Mouse (Mus musculus): Measurements from ENCODE around the gene Tcf7l2. TPM values are rescaled to one million over a fixed set of nuclear protein-coding genes. Genes with fewer than 3 reads are reported as not detected.
A peak's percentile ranks its signal among the peaks of the same experiment; 100 is the strongest.

Tcf7l2 gene
- total RNA-seq, 1 experiment = 3.0 TPM

DNA sequence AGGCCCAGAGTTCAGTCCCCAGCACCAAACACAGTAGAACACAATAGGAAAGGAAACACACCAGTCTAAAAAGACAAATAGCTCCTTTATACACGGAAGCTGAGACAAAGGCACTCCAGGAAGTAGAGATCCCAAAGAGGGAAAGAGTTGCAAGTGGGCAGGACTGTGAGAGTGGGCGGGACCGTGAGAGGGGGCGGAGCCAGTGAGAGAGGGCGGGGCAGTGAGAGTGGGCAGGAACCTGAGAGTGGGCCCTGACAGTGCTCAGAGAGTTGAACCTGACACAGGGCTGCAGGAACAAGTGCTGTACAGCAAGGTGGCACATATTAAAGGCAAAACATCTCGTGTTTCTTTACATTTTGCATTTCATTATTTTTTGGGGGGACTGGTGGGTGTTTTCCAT, 22.5 kb upstream of the Tcf7l2 start:
- H3K36me3 ChIP-seq (ENCODE audit: control insufficient read depth, insufficient read depth, low read length, poor library complexity, severe bottlenecking) = no peaks in the 10 kb centered on the region
- peak; percentile 80 for DNase-seq (ENCODE audit: low read depth, low spot score)
- H3K9me3 ChIP-seq (ENCODE audit: control insufficient read depth, insufficient read depth, low read depth, low read length) = no peaks in the 10 kb centered on the region
- no peak overlapping the region for H3K9ac ChIP-seq (ENCODE audit: insufficient read depth, low read depth, low read length, poor library complexity, severe bottlenecking)
- H3K27ac ChIP-seq (ENCODE audit: insufficient read depth, low read depth, low read length, poor library complexity, severe bottlenecking) = peak overlapping the region; percentile 27; the same call in 1 of the 2 replicates
- H3K4me1 ChIP-seq (ENCODE audit: control insufficient read depth in 2 of 2, insufficient read depth in 2 of 2, low read length in 2 of 2, poor library complexity in 1 of 2) = peaks cover 8 to 38% of the 10 kb centered on the region in 2 experiments
- no peak for TF ChIP-seq ZC3H11A (IDR thresholded peaks at IDR 0.05; ENCODE audit: borderline replicate concordance, low read depth, low read length)
- no peak; the same call in 1 of the 2 replicates for TF ChIP-seq ZNF384 (IDR thresholded peaks at IDR 0.05; ENCODE audit: low read depth, low read length)
- no peak for TF ChIP-seq CHD2 (IDR thresholded peaks at IDR 0.05; ENCODE audit: low read depth, low read length)
- TF ChIP-seq HCFC1 (IDR thresholded peaks at IDR 0.05; ENCODE audit: borderline replicate concordance, insufficient read depth, low read length) = no peak
- H3K4me3 ChIP-seq (ENCODE audit: insufficient read depth in 1 of 2, low read depth in 1 of 2, low read length in 2 of 2, poor library complexity in 1 of 2, severe bottlenecking in 1 of 2) = peak overlapping the region; percentile 37 to 40; a peak in 3 of 4 replicates
- in situ Hi-C loops (cut with MboI; ENCODE audit: low sequenced_read_pairs in 2 of 2, unreplicated experiment in 2 of 2) = no loop called here

DNA sequence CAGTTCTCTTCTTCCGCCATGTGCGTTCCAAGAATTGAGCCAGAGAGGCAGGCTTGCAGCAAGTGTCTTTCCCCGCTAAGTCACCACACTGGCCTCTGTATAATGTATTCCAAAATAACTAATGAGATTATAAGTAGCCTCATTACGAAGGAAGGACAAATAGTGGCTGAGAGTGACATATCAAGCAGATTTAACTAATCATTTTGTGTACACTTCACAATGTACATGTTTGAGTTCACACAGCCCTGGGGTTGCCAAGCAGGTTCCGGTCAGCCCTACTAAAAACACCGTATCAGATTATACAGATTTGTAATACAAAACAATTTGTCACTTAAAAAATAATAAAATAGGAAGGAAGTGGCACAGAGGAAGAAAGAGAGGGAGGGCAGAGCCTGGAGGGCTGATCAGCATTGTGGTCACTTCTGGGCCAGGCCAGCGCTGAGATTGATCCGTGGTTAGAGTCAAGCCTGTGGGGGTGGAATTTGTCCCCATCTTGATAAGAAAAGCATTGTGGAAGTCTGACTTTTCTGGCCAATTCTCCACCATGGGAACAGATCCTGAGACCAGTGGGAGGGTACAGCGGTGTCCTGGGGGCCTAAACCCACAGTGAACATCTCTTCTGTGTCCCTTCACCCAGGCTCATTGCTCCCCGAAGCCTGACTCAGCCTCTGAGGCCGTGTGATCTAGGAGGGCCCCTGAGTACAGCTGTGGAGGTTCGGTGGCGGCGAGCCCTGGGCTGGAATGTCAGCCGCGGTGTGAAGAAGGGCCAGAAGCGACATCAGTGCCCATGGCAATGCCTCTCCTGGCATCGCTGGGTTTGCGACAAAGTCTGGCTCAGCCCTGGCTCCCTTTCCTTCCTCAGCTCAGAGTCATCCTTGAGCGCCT, 21.9 kb upstream of the Tcf7l2 start:
- H3K9me3 ChIP-seq (ENCODE audit: control insufficient read depth, insufficient read depth, low read depth, low read length) = no peaks in the 10 kb centered on the region
- no peak for TF ChIP-seq CHD2 (IDR thresholded peaks at IDR 0.05; ENCODE audit: low read depth, low read length)
- no peak for TF ChIP-seq ZC3H11A (IDR thresholded peaks at IDR 0.05; ENCODE audit: borderline replicate concordance, low read depth, low read length)
- no peak for TF ChIP-seq ZNF384 (IDR thresholded peaks at IDR 0.05; ENCODE audit: low read depth, low read length)
- TF ChIP-seq HCFC1 (IDR thresholded peaks at IDR 0.05; ENCODE audit: borderline replicate concordance, insufficient read depth, low read length) = no peak
- TF ChIP-seq MAFK (IDR thresholded peaks at IDR 0.05; ENCODE audit: insufficient read depth, low read depth, low read length) = no peak
- H3K4me3 ChIP-seq (ENCODE audit: insufficient read depth in 1 of 2, low read depth in 1 of 2, low read length in 2 of 2, poor library complexity in 1 of 2, severe bottlenecking in 1 of 2) = no peak overlapping the region
- H3K9ac ChIP-seq (ENCODE audit: insufficient read depth, low read depth, low read length, poor library complexity, severe bottlenecking) = peak overlapping the region; percentile 9; the same call in 1 of the 2 replicates
- H3K36me3 ChIP-seq (ENCODE audit: control insufficient read depth, insufficient read depth, low read length, poor library complexity, severe bottlenecking) = no peaks in the 10 kb centered on the region
- H3K4me1 ChIP-seq (ENCODE audit: control insufficient read depth in 2 of 2, insufficient read depth in 2 of 2, low read length in 2 of 2, poor library complexity in 1 of 2) = peaks cover 5 to 35% of the 10 kb centered on the region in 2 experiments; a peak in 3 of 4 replicates
- in situ Hi-C loops (cut with MboI; ENCODE audit: low sequenced_read_pairs in 2 of 2, unreplicated experiment in 2 of 2) = no loop called here
- H3K27ac ChIP-seq (ENCODE audit: insufficient read depth, low read depth, low read length, poor library complexity, severe bottlenecking) = no peak overlapping the region
- DNase-seq (ENCODE audit: low read depth, low spot score) = no peak

DNA sequence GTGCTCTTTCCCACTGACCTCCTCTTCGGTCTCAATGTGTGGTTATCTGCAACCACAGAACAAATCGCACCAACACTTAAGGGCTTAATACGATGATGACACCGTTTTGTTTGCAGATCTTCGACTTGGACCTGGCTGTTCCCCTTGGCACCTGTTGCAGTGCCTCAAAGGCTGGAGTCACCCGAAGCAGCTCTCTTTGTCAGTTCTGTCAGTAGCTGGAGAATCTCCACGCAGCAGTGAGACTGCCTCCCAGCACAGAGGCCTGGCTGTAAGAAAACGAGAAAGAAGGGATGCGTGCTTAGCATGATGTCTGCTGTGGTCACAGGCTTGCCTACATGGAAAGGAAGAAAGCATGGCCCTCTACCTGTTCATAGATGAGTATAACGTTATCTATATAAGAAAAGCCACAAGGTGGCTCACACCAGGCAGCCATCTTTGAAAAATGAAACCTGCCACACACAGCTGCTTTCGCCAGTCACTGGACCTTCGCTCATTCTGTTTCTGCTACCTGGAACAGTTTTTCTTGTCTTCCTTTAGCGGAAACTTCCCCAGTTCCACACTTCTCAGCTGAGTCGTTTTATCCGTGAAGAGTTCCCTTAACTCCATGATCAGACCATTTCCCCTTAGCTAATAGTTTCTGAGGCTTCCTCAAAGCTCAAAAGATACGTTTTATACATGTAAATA, 21.1 kb upstream of the Tcf7l2 start:
- Histone ChIP-seq H3K9me3 (ENCODE audit: control insufficient read depth, insufficient read depth, low read depth, low read length) (no peaks in the 10 kb centered on the region), H3K9ac (ENCODE audit: insufficient read depth, low read depth, low read length, poor library complexity, severe bottlenecking) (no peak overlapping the region), H3K4me3 (ENCODE audit: insufficient read depth in 1 of 2, low read depth in 1 of 2, low read length in 2 of 2, poor library complexity in 1 of 2, severe bottlenecking in 1 of 2) (no peak overlapping the region), H3K27ac (ENCODE audit: insufficient read depth, low read depth, low read length, poor library complexity, severe bottlenecking) (no peak overlapping the region), H3K36me3 (ENCODE audit: control insufficient read depth, insufficient read depth, low read length, poor library complexity, severe bottlenecking) (no peaks in the 10 kb centered on the region), H3K4me1 (ENCODE audit: control insufficient read depth in 2 of 2, insufficient read depth in 2 of 2, low read length in 2 of 2, poor library complexity in 1 of 2) (peaks cover 5 to 34% of the 10 kb centered on the region in 2 experiments; a peak in 3 of 4 replicates)
- no peak for DNase-seq (ENCODE audit: low read depth, low spot score)
- no peak for TF ChIP-seq HCFC1 (IDR thresholded peaks at IDR 0.05; ENCODE audit: borderline replicate concordance, insufficient read depth, low read length)
- no peak for TF ChIP-seq ZNF384 (IDR thresholded peaks at IDR 0.05; ENCODE audit: low read depth, low read length)
- TF ChIP-seq CHD2 (IDR thresholded peaks at IDR 0.05; ENCODE audit: low read depth, low read length) = no peak
- TF ChIP-seq MAFK (IDR thresholded peaks at IDR 0.05; ENCODE audit: insufficient read depth, low read depth, low read length) = no peak
- TF ChIP-seq ZC3H11A (IDR thresholded peaks at IDR 0.05; ENCODE audit: borderline replicate concordance, low read depth, low read length) = no peak
- in situ Hi-C loops (cut with MboI; ENCODE audit: low sequenced_read_pairs in 2 of 2, unreplicated experiment in 2 of 2) = no loop called here

DNA sequence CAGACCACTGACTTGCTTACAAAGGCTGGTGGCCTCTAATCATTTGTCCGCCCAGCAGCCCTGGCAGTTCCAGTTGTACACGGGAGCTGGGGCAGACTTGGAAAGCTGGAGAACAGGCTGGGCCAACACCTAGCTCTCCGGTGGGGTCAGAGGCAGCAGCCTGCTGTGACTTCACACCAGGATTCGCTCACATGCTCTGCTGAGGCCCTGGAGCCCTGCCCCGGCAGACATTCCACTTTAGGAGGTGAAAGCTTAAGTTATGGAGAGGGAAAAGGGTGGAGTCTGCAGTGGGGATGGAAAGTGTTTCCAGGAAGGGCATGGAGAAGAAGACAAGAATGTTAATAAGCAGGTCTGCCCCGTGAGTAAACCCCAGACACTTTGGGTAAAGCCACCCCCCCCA, 19.2 kb upstream of the Tcf7l2 start:
- H3K9me3 ChIP-seq (ENCODE audit: control insufficient read depth, insufficient read depth, low read depth, low read length) = no peaks in the 10 kb centered on the region
- H3K4me1 ChIP-seq (ENCODE audit: control insufficient read depth in 2 of 2, insufficient read depth in 2 of 2, low read length in 2 of 2, poor library complexity in 1 of 2) = peaks cover 0 to 22% of the 10 kb centered on the region in 2 experiments; a peak in 2 of 4 replicates
- no peak overlapping the region for H3K9ac ChIP-seq (ENCODE audit: insufficient read depth, low read depth, low read length, poor library complexity, severe bottlenecking)
- no peak overlapping the region for H3K4me3 ChIP-seq (ENCODE audit: insufficient read depth in 1 of 2, low read depth in 1 of 2, low read length in 2 of 2, poor library complexity in 1 of 2, severe bottlenecking in 1 of 2)
- no peaks in the 10 kb centered on the region for H3K36me3 ChIP-seq (ENCODE audit: control insufficient read depth, insufficient read depth, low read length, poor library complexity, severe bottlenecking)
- in situ Hi-C loops (cut with MboI; ENCODE audit: low sequenced_read_pairs in 2 of 2, unreplicated experiment in 2 of 2) = no loop called here
- DNase-seq (ENCODE audit: low read depth, low spot score) = no peak
- TF ChIP-seq MAFK (IDR thresholded peaks at IDR 0.05; ENCODE audit: insufficient read depth, low read depth, low read length) = no peak
- TF ChIP-seq ZC3H11A (IDR thresholded peaks at IDR 0.05; ENCODE audit: borderline replicate concordance, low read depth, low read length) = no peak
- no peak for TF ChIP-seq HCFC1 (IDR thresholded peaks at IDR 0.05; ENCODE audit: borderline replicate concordance, insufficient read depth, low read length)
- TF ChIP-seq CHD2 (IDR thresholded peaks at IDR 0.05; ENCODE audit: low read depth, low read length) = no peak
- TF ChIP-seq ZNF384 (IDR thresholded peaks at IDR 0.05; ENCODE audit: low read depth, low read length) = no peak
- H3K27ac ChIP-seq (ENCODE audit: insufficient read depth, low read depth, low read length, poor library complexity, severe bottlenecking) = no peak overlapping the region

Data from ES-E14 (cell line).